Mouse (Mus musculus) ES-Bruce4 (cell line): Measurements from ENCODE around the gene Prss16. TPM values are rescaled to one million over a fixed set of nuclear protein-coding genes. Genes with fewer than 3 reads are reported as not detected.

Experiments
- H3K27ac ChIP-seq: 2 replicates; pipeline ENCODE4 v1.5.1; 2012; ENCODE audit warnings: low read length, inconsistent platforms; ENCODE audit not compliant: insufficient read depth
- H3K27me3 ChIP-seq: 2 replicates; pipeline ENCODE4 v1.6.1; 2012; ENCODE audit warnings: mild to moderate bottlenecking, low read length, inconsistent platforms; ENCODE audit not compliant: control insufficient read depth, poor library complexity, insufficient read depth, severe bottlenecking
- H3K36me3 ChIP-seq: 2 replicates; pipeline ENCODE4 v1.6.1; 2012; ENCODE audit warnings: inconsistent platforms, mild to moderate bottlenecking, low read length, moderate library complexity; ENCODE audit not compliant: control insufficient read depth, poor library complexity, insufficient read depth, severe bottlenecking
- H3K4me1 ChIP-seq: one replicate; pipeline ENCODE4 v1.8.1; 2011; ENCODE audit warnings: low read length; ENCODE audit not compliant: control insufficient read depth, insufficient read depth
- H3K4me3 ChIP-seq: 2 replicates; pipeline ENCODE4 v1.5.1; 2011; ENCODE audit warnings: low read depth, mild to moderate bottlenecking, low read length
- H3K9ac ChIP-seq: 2 replicates; pipeline ENCODE4 v1.6.1; 2012; ENCODE audit warnings: low read depth, mild to moderate bottlenecking, inconsistent platforms; ENCODE audit not compliant: poor library complexity, severe bottlenecking
- H3K9me3 ChIP-seq: replicated peaks from 2 replicates; pipeline ENCODE4 v1.6.1; 2012; ENCODE audit warnings: mild to moderate bottlenecking, low read length, inconsistent platforms; ENCODE audit not compliant: control insufficient read depth, poor library complexity, insufficient read depth, severe bottlenecking
- CTCF ChIP-seq: IDR thresholded peaks from one replicate; pipeline ENCODE4 v1.8.1; 2011; ENCODE audit warnings: low read depth, low read length
- EP300 ChIP-seq: IDR thresholded peaks from 2 replicates; pipeline ENCODE4 v1.6.1; 2011; ENCODE audit warnings: low read depth, low read length; ENCODE audit not compliant: insufficient read depth
- POLR2A ChIP-seq: IDR thresholded peaks from one replicate; pipeline ENCODE4 v1.8.1; 2011; ENCODE audit warnings: low read length; ENCODE audit not compliant: insufficient read depth
- polyA plus RNA-seq: library from polyadenylated mRNA; stranded (reverse); fragments of >200 nt; gene quantifications from 2 replicates; pipeline ENCODE4 v1.2.4, GENCODE M21; 2011; ENCODE audit warnings: low read depth; ENCODE audit not compliant: missing spikeins, insufficient read depth, insufficient read length

Prss16 gene
- polyA plus RNA-seq, 1 experiment: 6.9 TPM

DNA sequence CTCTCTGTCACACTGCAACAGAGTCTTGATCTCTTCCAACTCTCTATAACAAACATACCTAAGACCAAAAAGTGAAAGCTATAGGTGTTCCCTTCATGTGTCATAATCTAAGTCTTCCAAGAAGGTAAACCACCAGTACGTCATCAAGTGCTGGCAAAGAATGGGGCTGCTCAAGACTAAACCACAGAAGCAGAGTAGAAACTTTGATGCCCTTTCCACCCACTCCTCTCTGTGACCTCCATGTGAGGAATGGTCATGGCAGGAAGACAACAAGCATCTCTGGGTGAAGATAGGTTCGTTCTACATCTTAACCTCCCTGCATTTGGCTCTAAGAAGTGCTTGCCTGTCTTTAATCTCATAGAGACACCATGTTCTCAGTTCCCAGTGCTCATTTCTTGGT is 25.1 kb downstream of the Prss16 start:
- no peak overlapping the region for H3K4me3 ChIP-seq
- TF ChIP-seq CTCF (no peak), POLR2A (no peak), EP300 (no peak)
- H3K9ac ChIP-seq: no peak overlapping the region
- peaks cover 1% of the 10 kb centered on the region; the same call in 1 of the 2 replicates for H3K27me3 ChIP-seq
- H3K27ac ChIP-seq: no peak overlapping the region
- no peaks in the 10 kb centered on the region for H3K36me3 ChIP-seq
- no peaks in the 10 kb centered on the region for H3K4me1 ChIP-seq
- no peaks in the 10 kb centered on the region for H3K9me3 ChIP-seq

- Histone ChIP-seq H3K9me3 (no peaks in the 10 kb centered on the region), H3K27ac (no peak overlapping the region), H3K4me1 (no peaks in the 10 kb centered on the region), H3K27me3 (peaks cover 1% of the 10 kb centered on the region; the same call in 1 of the 2 replicates), H3K36me3 (no peaks in the 10 kb centered on the region), H3K9ac (peak overlapping the region; percentile 37), H3K4me3 (peak overlapping the region; percentile 42)
- TF ChIP-seq POLR2A: no peak
- TF ChIP-seq CTCF: no peak
- no peak for TF ChIP-seq EP300
Measured at GRCm38 (mm10) chr13:21981803-21982193, 27.7 kb downstream of the Prss16 start.

DNA sequence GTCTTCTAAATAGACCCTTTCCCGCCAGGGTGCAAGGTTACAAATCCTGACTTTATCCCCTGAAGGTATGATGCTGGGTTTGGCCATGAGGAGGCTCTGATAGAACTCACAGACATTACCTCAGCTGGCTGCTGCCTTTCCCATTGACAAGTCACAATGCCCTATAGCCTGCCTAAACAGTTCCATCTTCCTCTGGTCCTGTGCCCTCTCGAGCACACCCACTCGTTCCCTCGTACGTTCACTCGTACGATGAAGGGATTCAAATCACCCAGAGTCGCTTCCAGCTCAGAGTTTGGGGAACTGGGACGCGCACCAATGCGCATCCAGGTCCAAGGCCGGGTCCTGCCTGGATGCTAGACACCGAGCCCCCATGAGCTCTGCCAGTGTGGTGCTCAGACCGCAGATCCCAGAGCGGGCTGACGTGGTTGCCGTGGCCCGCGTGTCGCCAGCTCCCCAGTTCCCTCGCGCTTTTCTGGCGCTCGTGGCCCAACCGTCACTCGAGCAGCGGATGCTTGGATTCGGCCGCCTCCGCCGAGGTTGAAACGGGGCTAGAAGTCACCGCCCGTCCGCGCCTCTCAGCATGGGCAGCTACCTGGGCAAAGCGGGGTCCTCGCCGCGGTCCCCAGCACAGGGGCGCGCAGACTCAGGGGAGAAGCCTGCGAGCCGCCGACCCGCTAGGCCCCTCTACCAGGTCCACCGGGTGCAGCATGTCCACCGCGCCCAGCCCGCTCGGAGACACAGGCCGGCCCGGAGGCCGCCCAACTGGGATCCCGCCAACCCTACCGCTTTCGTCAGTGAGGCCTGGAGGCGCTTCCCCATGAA is 28.4 kb downstream of the Prss16 start, which contains the start of gene Pom121l2:
Gene Pom121l2, plus strand, starts transcription at position 214 of the 822 bp plus-strand sequence.
- TF ChIP-seq EP300: no peak
- Histone ChIP-seq H3K36me3 (no peaks in the 10 kb centered on the region), H3K27me3 (peaks cover 1% of the 10 kb centered on the region; the same call in 1 of the 2 replicates), H3K4me1 (no peaks in the 10 kb centered on the region), H3K9me3 (no peaks in the 10 kb centered on the region), H3K4me3 (peak within 1 kb of the TSS; percentile 42), H3K9ac (peak within 1 kb of the TSS; percentile 37), H3K27ac (no peak within 1 kb of the TSS)

GRCm38 (mm10) chr13:21974726-21975473 is 34.6 kb downstream of the Prss16 start:
- Histone ChIP-seq H3K36me3 (no peaks in the 10 kb centered on the region), H3K9ac (peak overlapping the region; percentile 90), H3K27me3 (no peaks in the 10 kb centered on the region), H3K4me3 (peak overlapping the region; percentile 99), H3K4me1 (peaks cover under 1% of the 10 kb centered on the region), H3K9me3 (no peaks in the 10 kb centered on the region), H3K27ac (peak overlapping the region; percentile 83)
- TF ChIP-seq EP300: 0 out of 2 replicates have a peak, but pooled peaks have one; percentile 52
- TF ChIP-seq POLR2A: no peak

DNA sequence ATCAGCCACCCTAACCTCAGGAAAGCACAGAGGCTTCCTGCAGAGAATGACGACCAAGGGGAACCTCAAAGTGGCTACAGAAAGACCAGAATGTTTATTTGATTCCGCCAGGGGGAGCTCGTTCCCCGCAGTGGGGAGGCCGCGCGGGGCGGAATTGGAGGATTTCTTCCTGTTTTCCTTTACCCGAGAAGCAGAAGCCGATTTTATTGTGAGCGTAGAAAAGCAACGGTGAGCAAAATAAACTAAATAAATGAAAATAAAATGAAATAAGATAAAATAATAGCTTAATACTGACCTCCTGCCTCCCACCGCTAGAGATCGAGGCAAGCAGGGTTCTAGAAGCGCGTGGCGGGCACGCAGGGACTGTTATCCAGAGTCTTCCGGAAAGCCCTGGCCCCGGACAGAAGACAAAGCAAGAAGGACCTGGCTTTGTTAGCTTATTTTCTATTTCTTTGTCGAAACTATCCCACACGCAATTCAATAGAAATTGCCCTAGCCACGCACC is 35.3 kb downstream of the Prss16 start:
- peak overlapping the region; percentile 99 for H3K4me3 ChIP-seq
- H3K36me3 ChIP-seq: no peaks in the 10 kb centered on the region
- peak; percentile 68 for TF ChIP-seq CTCF
- no peak for TF ChIP-seq EP300
- TF ChIP-seq POLR2A: no peak
- H3K9ac ChIP-seq: peak overlapping the region; percentile 90
- H3K27me3 ChIP-seq: no peaks in the 10 kb centered on the region
- no peaks in the 10 kb centered on the region for H3K9me3 ChIP-seq
- H3K27ac ChIP-seq: peak overlapping the region; percentile 83
- peaks cover 2% of the 10 kb centered on the region for H3K4me1 ChIP-seq

DNA sequence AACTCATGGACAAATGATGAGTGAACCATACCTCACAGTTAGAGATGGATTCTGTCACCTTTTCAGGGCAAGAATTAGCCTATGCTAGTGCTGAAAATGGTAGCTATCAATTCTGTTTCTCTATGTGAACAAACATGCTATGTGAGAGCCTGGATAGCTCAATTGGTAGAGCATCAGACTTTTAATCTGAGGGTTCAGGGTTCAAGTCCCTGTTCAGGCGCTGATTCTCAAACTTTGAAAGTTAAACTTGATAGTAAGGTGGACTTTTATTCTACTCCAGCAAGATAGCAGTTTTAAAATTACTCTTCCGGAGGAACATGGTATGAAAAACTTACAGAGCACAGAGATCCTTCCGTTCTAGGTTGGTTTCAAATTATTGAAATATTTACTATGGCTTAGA is 37.9 kb downstream of the Prss16 start:
- TF ChIP-seq CTCF (no peak), POLR2A (no peak), EP300 (no peak)
- Histone ChIP-seq H3K4me1 (peaks cover 2% of the 10 kb centered on the region), H3K27ac (no peak overlapping the region), H3K9me3 (no peaks in the 10 kb centered on the region), H3K36me3 (no peaks in the 10 kb centered on the region), H3K9ac (no peak overlapping the region), H3K27me3 (no peaks in the 10 kb centered on the region), H3K4me3 (no peak overlapping the region)
